Mouse (Mus musculus): ENCODE measurements around the gene Tmbim6. TPM values are rescaled to one million over a fixed set of nuclear protein-coding genes. Genes with fewer than 3 reads are reported as not detected.
A peak's percentile ranks its signal among the peaks of the same experiment; 100 is the strongest.

The Tmbim6 gene
- polyA plus RNA-seq, 2 experiments, result 216 to 296 TPM

- Histone ChIP-seq H3K4me2 (replicated peaks; ENCODE audit: low read depth, low read length, severe bottlenecking) (no peak overlapping the region), H3K9me3 (ENCODE audit: control insufficient read depth, low read length) (no peaks in the 10 kb centered on the region), H3K27ac (replicated peaks; ENCODE audit: low read depth, low read length) (no peak overlapping the region), H3K4me1 (ENCODE audit: control insufficient read depth, insufficient read depth, low read length) (peaks cover 28% of the 10 kb centered on the region), H3K36me3 (ENCODE audit: control insufficient read depth, insufficient read depth, low read length) (peaks cover 4% of the 10 kb centered on the region; the same call in 1 of the 2 replicates), H3K4me3 (replicated peaks; ENCODE audit: low read length) (no peak overlapping the region), H3K27me3 (ENCODE audit: control insufficient read depth, insufficient read depth, low read length) (no peaks in the 10 kb centered on the region), H3K9ac (ENCODE audit: low read depth, low read length, severe bottlenecking) (no peak overlapping the region)
- no peak for DNase-seq (ENCODE audit: low spot score)
- ATAC-seq (ENCODE audit: low FRiP score, low read depth), result no peak
- 31% methylated on average over 4 of the region's 4 CpGs for WGBS
- TF ChIP-seq POLR2A (IDR thresholded peaks at IDR 0.05; ENCODE audit: borderline replicate concordance, extremely low read depth, insufficient read depth, insufficient read length), result no peak
Measured at GRCm38 (mm10) chr15:99416957-99417356, 24.3 kb downstream of the Tmbim6 start.

GRCm38 (mm10) chr15:99417692-99418271, 25.1 kb downstream of the Tmbim6 start:
- Histone ChIP-seq H3K4me2 (replicated peaks; ENCODE audit: low read depth, low read length, severe bottlenecking) (no peak overlapping the region), H3K9ac (ENCODE audit: low read depth, low read length, severe bottlenecking) (no peak overlapping the region), H3K36me3 (ENCODE audit: control insufficient read depth, insufficient read depth, low read length) (peaks cover 12% of the 10 kb centered on the region), H3K27me3 (ENCODE audit: control insufficient read depth, insufficient read depth, low read length) (no peaks in the 10 kb centered on the region), H3K4me1 (ENCODE audit: control insufficient read depth, insufficient read depth, low read length) (peaks cover 28% of the 10 kb centered on the region), H3K4me3 (replicated peaks; ENCODE audit: low read length) (no peak overlapping the region), H3K9me3 (ENCODE audit: control insufficient read depth, low read length) (no peaks in the 10 kb centered on the region), H3K27ac (replicated peaks; ENCODE audit: low read depth, low read length) (no peak overlapping the region; the same call in 1 of the 2 replicates)
- WGBS, result 29% methylated on average over 17 of the region's 17 CpGs
- no peak for DNase-seq (ENCODE audit: low spot score)
- no peak for ATAC-seq (ENCODE audit: low FRiP score, low read depth)
- no peak for TF ChIP-seq POLR2A (IDR thresholded peaks at IDR 0.05; ENCODE audit: borderline replicate concordance, extremely low read depth, insufficient read depth, insufficient read length)

DNA sequence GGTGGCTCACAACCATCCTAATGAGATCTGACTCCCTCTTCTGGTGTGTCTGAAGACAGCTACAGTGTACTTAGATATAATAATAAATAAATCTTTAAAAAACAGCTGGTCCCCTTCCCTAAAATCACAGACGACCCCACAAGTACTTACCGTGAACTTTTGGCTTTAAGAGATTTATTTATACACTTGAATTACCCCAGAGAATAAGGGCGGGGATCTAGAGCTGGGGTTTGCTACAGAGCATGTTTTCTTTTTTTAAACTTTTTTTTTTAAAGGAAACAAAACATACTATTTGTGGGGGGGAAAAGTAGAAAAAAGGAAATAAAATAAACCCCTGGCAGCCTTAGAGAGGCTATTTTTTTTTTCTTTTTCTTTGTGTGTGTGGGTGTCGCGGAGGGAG, 27.4 kb downstream of the Tmbim6 start:
- peak overlapping the region; percentile 91 for H3K27ac ChIP-seq (replicated peaks; ENCODE audit: low read depth, low read length)
- H3K4me2 ChIP-seq (replicated peaks; ENCODE audit: low read depth, low read length, severe bottlenecking), result peak overlapping the region; percentile 43
- H3K9me3 ChIP-seq (ENCODE audit: control insufficient read depth, low read length), result no peaks in the 10 kb centered on the region
- DNase-seq (ENCODE audit: low spot score) (no peak), ATAC-seq (ENCODE audit: low FRiP score, low read depth) (peak; percentile 5; the same call in 1 of the 2 replicates)
- peaks cover 28% of the 10 kb centered on the region for H3K4me1 ChIP-seq (ENCODE audit: control insufficient read depth, insufficient read depth, low read length)
- WGBS, result 10% methylated on average over 5 of the region's 5 CpGs
- H3K36me3 ChIP-seq (ENCODE audit: control insufficient read depth, insufficient read depth, low read length), result peaks cover 34% of the 10 kb centered on the region
- no peak overlapping the region for H3K9ac ChIP-seq (ENCODE audit: low read depth, low read length, severe bottlenecking)
- H3K4me3 ChIP-seq (replicated peaks; ENCODE audit: low read length), result no peak overlapping the region
- no peak for TF ChIP-seq POLR2A (IDR thresholded peaks at IDR 0.05; ENCODE audit: borderline replicate concordance, extremely low read depth, insufficient read depth, insufficient read length)
- H3K27me3 ChIP-seq (ENCODE audit: control insufficient read depth, insufficient read depth, low read length), result no peaks in the 10 kb centered on the region

GRCm38 (mm10) chr15:99420521-99421014, 27.9 kb downstream of the Tmbim6 start:
- Histone ChIP-seq H3K4me2 (replicated peaks; ENCODE audit: low read depth, low read length, severe bottlenecking) (peak overlapping the region; percentile 43), H3K4me3 (replicated peaks; ENCODE audit: low read length) (0 out of 2 replicates have a peak overlapping the region, but pooled peaks have one; percentile 5)

GRCm38 (mm10) chr15:99421152-99421551, 28.5 kb downstream of the Tmbim6 start:
- DNase-seq (ENCODE audit: low spot score) (peak; percentile 70), ATAC-seq (ENCODE audit: low FRiP score, low read depth) (peak; percentile 35; the same call in 1 of the 2 replicates)
- Histone ChIP-seq H3K27ac (replicated peaks; ENCODE audit: low read depth, low read length) (peak overlapping the region; percentile 91), H3K4me3 (replicated peaks; ENCODE audit: low read length) (0 out of 2 replicates have a peak overlapping the region, but pooled peaks have one; percentile 5), H3K36me3 (ENCODE audit: control insufficient read depth, insufficient read depth, low read length) (peaks cover 44% of the 10 kb centered on the region), H3K9ac (ENCODE audit: low read depth, low read length, severe bottlenecking) (no peak overlapping the region), H3K4me1 (ENCODE audit: control insufficient read depth, insufficient read depth, low read length) (peaks cover 28% of the 10 kb centered on the region), H3K4me2 (replicated peaks; ENCODE audit: low read depth, low read length, severe bottlenecking) (peak overlapping the region; percentile 43), H3K9me3 (ENCODE audit: control insufficient read depth, low read length) (no peaks in the 10 kb centered on the region), H3K27me3 (ENCODE audit: control insufficient read depth, insufficient read depth, low read length) (no peaks in the 10 kb centered on the region)
- 59% methylated on average over 9 of the region's 9 CpGs for WGBS
- no peak for TF ChIP-seq POLR2A (IDR thresholded peaks at IDR 0.05; ENCODE audit: borderline replicate concordance, extremely low read depth, insufficient read depth, insufficient read length)

More at GRCm38 (mm10) chr15:99420521-99421014, 27.9 kb downstream of the Tmbim6 start:
- peaks cover 28% of the 10 kb centered on the region for H3K4me1 ChIP-seq (ENCODE audit: control insufficient read depth, insufficient read depth, low read length)
- ATAC-seq (ENCODE audit: low FRiP score, low read depth), result peak; percentile 87
- DNase-seq (ENCODE audit: low spot score), result peak; percentile 94
- no peak for TF ChIP-seq POLR2A (IDR thresholded peaks at IDR 0.05; ENCODE audit: borderline replicate concordance, extremely low read depth, insufficient read depth, insufficient read length)
- H3K9ac ChIP-seq (ENCODE audit: low read depth, low read length, severe bottlenecking), result no peak overlapping the region
- peaks cover 38% of the 10 kb centered on the region for H3K36me3 ChIP-seq (ENCODE audit: control insufficient read depth, insufficient read depth, low read length)
- peak overlapping the region; percentile 91 for H3K27ac ChIP-seq (replicated peaks; ENCODE audit: low read depth, low read length)
- H3K9me3 ChIP-seq (ENCODE audit: control insufficient read depth, low read length), result no peaks in the 10 kb centered on the region
- H3K27me3 ChIP-seq (ENCODE audit: control insufficient read depth, insufficient read depth, low read length), result no peaks in the 10 kb centered on the region
- WGBS, result 8% methylated on average over 12 of the region's 12 CpGs

Data from limb, embryonic 14.5 days (tissue).